Mouse (Mus musculus): ENCODE measurements around the gene Cnp. TPM values are rescaled to one million over a fixed set of nuclear protein-coding genes. Genes with fewer than 3 reads are reported as not detected.

Gene Cnp
- polyA plus RNA-seq, 1 experiment from 2014 or later, result 19.4 TPM

- no peaks in the 10 kb centered on the region for H3K27me3 ChIP-seq
- WGBS, result 90% methylated on average over 4 of the region's 4 CpGs
- H3K9me3 ChIP-seq, result no peaks in the 10 kb centered on the region
- no peak overlapping the region for H3K4me3 ChIP-seq (replicated peaks)
- ATAC-seq (ENCODE audit: low FRiP score), result no peak
- no peaks in the 10 kb centered on the region for H3K4me1 ChIP-seq
- no peak overlapping the region for H3K4me2 ChIP-seq
- H3K36me3 ChIP-seq (replicated peaks), result peaks cover 82% of the 10 kb centered on the region
- H3K27ac ChIP-seq, result no peak overlapping the region
- H3K9ac ChIP-seq, result no peak overlapping the region
Observed at GRCm38 (mm10) chr11:100598074-100598473, 23.4 kb downstream of the Cnp start.

DNA sequence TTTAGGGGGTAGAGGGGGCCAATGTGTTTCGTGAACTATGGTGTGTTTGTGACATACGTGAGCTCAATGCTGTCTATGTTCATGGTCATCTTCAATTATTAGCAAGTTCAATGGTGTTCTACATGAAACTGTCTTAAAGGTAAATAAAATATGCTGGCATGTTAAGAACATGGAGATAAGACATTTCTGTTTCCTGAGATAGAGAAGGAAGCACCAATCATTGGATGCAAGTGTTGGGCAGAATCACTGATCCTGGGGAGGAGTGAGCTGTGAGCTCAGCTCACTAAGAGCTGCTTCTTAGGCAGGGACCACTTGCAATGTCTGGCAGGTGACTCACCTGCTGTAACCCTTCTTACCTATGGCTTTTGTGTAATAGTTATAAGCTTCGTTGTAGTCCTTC lies 26.7 kb downstream of the Cnp start:
- no peak overlapping the region for H3K4me3 ChIP-seq (replicated peaks)
- 96% methylated on average over 3 of the region's 3 CpGs for WGBS
- ATAC-seq (ENCODE audit: low FRiP score), result no peak

GRCm38 (mm10) chr11:100603155-100603554 lies 28.5 kb downstream of the Cnp start:
- Histone ChIP-seq H3K4me1 (peaks cover 8% of the 10 kb centered on the region), H3K9ac (no peak overlapping the region), H3K27me3 (no peaks in the 10 kb centered on the region), H3K4me2 (no peak overlapping the region), H3K27ac (no peak overlapping the region), H3K9me3 (no peaks in the 10 kb centered on the region), H3K36me3 (replicated peaks) (peaks cover 46% of the 10 kb centered on the region), H3K4me3 (replicated peaks) (no peak overlapping the region)
- ATAC-seq (ENCODE audit: low FRiP score), result no peak
- WGBS, result 94% methylated on average over 9 of the region's 9 CpGs

More for the DNA sequence above, 26.7 kb downstream of the Cnp start:
- Histone ChIP-seq H3K4me2 (no peak overlapping the region), H3K27me3 (no peaks in the 10 kb centered on the region), H3K36me3 (replicated peaks) (peaks cover 55% of the 10 kb centered on the region), H3K27ac (no peak overlapping the region), H3K9me3 (no peaks in the 10 kb centered on the region), H3K4me1 (peaks cover 8% of the 10 kb centered on the region), H3K9ac (no peak overlapping the region)

- H3K27ac ChIP-seq, result no peak overlapping the region
- H3K27me3 ChIP-seq, result no peaks in the 10 kb centered on the region
- no peak overlapping the region for H3K9ac ChIP-seq
- H3K4me1 ChIP-seq, result peaks cover 8% of the 10 kb centered on the region
- 88% methylated on average over 8 of the region's 8 CpGs for WGBS
- ATAC-seq (ENCODE audit: low FRiP score), result no peak
- peaks cover 43% of the 10 kb centered on the region for H3K36me3 ChIP-seq (replicated peaks)
- no peak overlapping the region for H3K4me2 ChIP-seq
- H3K9me3 ChIP-seq, result no peaks in the 10 kb centered on the region
- no peak overlapping the region for H3K4me3 ChIP-seq (replicated peaks)
Observed at GRCm38 (mm10) chr11:100603813-100604212, 29.1 kb downstream of the Cnp start.

GRCm38 (mm10) chr11:100604321-100605005 lies 29.8 kb downstream of the Cnp start:
- no peak overlapping the region for H3K4me3 ChIP-seq (replicated peaks)
- WGBS, result 80% methylated on average over 4 of the region's 4 CpGs
- H3K9me3 ChIP-seq, result no peaks in the 10 kb centered on the region
- ATAC-seq (ENCODE audit: low FRiP score), result no peak
- no peak overlapping the region for H3K27ac ChIP-seq
- H3K36me3 ChIP-seq (replicated peaks), result peaks cover 36% of the 10 kb centered on the region
- no peaks in the 10 kb centered on the region for H3K27me3 ChIP-seq
- H3K4me1 ChIP-seq, result peaks cover 8% of the 10 kb centered on the region
- no peak overlapping the region for H3K4me2 ChIP-seq
- no peak overlapping the region for H3K9ac ChIP-seq

DNA sequence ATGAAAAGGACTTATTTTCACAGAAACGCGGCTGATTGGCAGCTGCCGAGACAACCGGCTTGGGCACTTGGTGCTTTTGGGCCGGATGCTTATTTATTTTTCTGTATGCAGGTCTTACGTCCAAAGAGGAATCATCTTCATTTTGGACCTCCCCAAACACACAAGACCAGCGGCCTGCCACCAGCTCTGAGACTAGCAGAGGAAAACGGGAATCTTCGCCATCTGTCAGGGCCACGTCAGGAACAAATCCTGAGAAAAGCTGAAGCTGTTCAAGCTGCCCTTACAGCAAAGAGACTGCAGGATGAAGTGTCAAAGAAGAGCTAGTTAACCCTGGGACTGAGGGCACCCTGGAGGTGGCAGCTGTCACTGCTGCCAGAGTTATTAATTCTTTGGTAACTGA lies 30.7 kb downstream of the Cnp start:
- peaks cover 8% of the 10 kb centered on the region for H3K4me1 ChIP-seq
- H3K4me2 ChIP-seq, result no peak overlapping the region
- no peak overlapping the region for H3K4me3 ChIP-seq (replicated peaks)
- H3K27me3 ChIP-seq, result no peaks in the 10 kb centered on the region
- no peak overlapping the region for H3K9ac ChIP-seq
- peaks cover 27% of the 10 kb centered on the region for H3K36me3 ChIP-seq (replicated peaks)
- 88% methylated on average over 10 of the region's 10 CpGs for WGBS
- H3K27ac ChIP-seq, result 0 out of 2 replicates have a peak overlapping the region, but pooled peaks have one; percentile 36
- no peaks in the 10 kb centered on the region for H3K9me3 ChIP-seq
- ATAC-seq (ENCODE audit: low FRiP score), result no peak

DNA sequence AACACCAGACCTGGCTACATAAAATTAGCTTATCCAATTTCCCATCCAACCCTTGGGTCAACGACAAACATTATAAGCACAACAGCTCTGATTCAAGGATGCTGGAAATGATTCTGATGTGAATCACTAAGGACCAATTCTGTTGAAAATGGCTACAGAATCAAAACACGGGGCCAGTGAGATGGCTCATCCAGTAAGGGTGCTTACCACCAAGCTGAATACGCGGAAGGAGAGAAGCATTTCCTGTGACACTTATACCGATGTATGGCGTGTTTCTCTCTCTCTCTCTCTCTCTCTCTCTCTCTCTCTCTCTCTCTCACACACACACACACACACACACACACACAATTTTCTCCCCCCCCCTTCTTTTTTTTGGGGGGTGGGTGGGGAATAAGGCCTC lies 32.4 kb downstream of the Cnp start:
- H3K36me3 ChIP-seq (replicated peaks), result peaks cover 17% of the 10 kb centered on the region
- 92% methylated on average over 6 of the region's 6 CpGs for WGBS

GRCm38 (mm10) chr11:100608796-100609195 lies 34.1 kb downstream of the Cnp start:
- H3K9me3 ChIP-seq, result no peaks in the 10 kb centered on the region
- peaks cover 8% of the 10 kb centered on the region for H3K4me1 ChIP-seq
- WGBS, result 84% methylated on average over 4 of the region's 4 CpGs
- H3K36me3 ChIP-seq (replicated peaks), result peaks cover 13% of the 10 kb centered on the region
- ATAC-seq (ENCODE audit: low FRiP score), result no peak
- H3K27me3 ChIP-seq, result no peaks in the 10 kb centered on the region
- no peak overlapping the region for H3K9ac ChIP-seq
- no peak overlapping the region for H3K4me2 ChIP-seq
- no peak overlapping the region for H3K4me3 ChIP-seq (replicated peaks)
- H3K27ac ChIP-seq, result no peak overlapping the region

More for the DNA sequence above, 32.4 kb downstream of the Cnp start:
- H3K27ac ChIP-seq, result no peak overlapping the region
- no peak overlapping the region for H3K4me2 ChIP-seq
- no peak overlapping the region for H3K9ac ChIP-seq
- H3K9me3 ChIP-seq, result no peaks in the 10 kb centered on the region
- no peaks in the 10 kb centered on the region for H3K27me3 ChIP-seq
- no peak overlapping the region for H3K4me3 ChIP-seq (replicated peaks)
- peaks cover 8% of the 10 kb centered on the region for H3K4me1 ChIP-seq
- ATAC-seq (ENCODE audit: low FRiP score), result no peak

DNA sequence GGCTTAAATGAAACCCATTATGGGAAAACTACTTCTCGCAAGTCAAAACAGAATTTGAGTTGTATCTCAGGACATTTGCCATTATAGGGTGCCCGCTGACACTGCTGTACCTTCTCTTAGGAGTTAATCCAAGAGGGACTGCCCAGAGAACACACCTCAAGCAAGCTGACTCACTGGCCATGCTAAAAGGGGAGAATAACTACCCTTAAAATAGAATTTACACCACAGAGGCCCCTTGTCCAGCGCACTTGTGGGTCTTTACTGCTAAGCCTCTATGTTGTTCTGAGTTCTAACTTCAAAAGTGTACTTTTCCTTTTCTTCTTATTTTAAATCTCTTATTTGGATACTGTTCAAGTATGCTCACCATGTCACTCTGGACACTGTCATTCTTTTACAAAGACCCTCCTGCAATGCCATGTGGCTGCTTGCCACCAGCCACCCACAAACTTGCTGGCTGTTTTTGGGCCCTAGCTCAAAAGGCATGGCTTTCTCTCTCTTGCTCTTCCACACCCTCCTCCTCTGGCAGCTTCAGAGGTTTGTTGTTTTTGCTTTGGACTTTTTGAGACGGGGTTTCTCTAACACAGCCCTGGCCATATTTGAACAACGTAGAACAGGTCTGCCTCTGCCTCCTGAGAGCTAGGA lies 34.8 kb downstream of the Cnp start:
- H3K36me3 ChIP-seq (replicated peaks), result peaks cover 13% of the 10 kb centered on the region
- H3K4me3 ChIP-seq (replicated peaks), result no peak overlapping the region
- peaks cover 8% of the 10 kb centered on the region for H3K4me1 ChIP-seq
- 92% methylated on average over 5 of the region's 5 CpGs for WGBS
- no peak overlapping the region for H3K27ac ChIP-seq
- no peak overlapping the region for H3K9ac ChIP-seq
- H3K27me3 ChIP-seq, result no peaks in the 10 kb centered on the region
- no peaks in the 10 kb centered on the region for H3K9me3 ChIP-seq
- no peak for ATAC-seq (ENCODE audit: low FRiP score)
- no peak overlapping the region for H3K4me2 ChIP-seq

DNA sequence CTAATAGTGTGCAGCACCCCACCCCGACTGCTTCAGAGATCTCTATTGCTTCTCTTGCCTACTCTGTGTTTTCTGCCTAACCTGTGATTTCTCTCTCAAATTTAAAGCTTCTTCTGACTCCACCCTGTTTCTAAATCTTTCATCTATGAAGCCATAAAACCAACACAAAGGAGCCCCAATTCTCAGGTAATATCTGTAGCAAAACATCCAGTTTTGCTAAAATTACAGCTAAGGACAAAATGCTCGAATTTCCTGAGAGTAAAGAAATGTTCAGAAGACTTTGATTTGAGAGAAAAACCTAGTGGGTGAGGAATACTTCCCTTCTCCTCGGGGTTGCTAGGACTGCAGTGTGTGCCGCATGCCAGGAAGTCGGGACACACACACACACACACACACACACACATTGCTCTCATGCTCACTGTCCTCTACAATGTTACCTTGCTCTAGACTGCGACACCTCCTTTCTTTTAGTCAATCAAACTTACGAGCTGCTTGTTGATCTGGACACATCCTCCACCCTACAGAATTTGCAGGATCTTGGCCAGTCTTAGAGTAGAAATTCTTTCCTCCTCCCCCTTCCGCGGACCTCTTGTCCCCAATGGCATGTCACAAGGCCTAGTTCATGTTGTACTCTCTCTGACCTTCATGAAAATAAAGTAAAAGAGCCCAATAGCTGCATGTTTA lies 35.4 kb downstream of the Cnp start:
- Histone ChIP-seq H3K27ac (no peak overlapping the region), H3K27me3 (no peaks in the 10 kb centered on the region), H3K4me3 (replicated peaks) (no peak overlapping the region), H3K9me3 (no peaks in the 10 kb centered on the region), H3K9ac (no peak overlapping the region), H3K4me2 (no peak overlapping the region), H3K36me3 (replicated peaks) (peaks cover 13% of the 10 kb centered on the region), H3K4me1 (peaks cover 6% of the 10 kb centered on the region)
- ATAC-seq (ENCODE audit: low FRiP score), result no peak
- WGBS, result 86% methylated on average over 9 of the region's 9 CpGs

DNA sequence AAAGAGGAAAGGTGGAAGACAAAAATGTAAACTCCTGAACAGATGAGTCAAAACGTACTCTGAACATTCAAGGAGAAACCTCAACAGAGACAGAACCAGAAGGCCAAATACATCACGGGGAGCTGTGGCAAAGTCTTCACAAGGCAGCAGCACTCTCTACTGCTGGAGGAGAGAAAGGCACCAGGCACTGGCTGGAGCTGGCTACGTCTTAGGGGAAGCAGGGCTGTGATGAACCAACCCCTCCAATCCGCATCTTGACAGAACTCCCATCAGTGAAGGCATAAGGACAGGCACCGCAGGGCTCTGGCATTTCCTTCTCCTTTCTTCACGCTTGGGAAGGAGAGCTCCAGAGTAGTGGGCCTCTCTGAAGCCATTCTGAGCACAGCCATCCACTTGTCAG lies 36.9 kb downstream of the Cnp start:
- Histone ChIP-seq H3K27ac (no peak overlapping the region), H3K9me3 (no peaks in the 10 kb centered on the region), H3K4me1 (no peaks in the 10 kb centered on the region), H3K27me3 (no peaks in the 10 kb centered on the region), H3K9ac (no peak overlapping the region), H3K4me3 (replicated peaks) (no peak overlapping the region), H3K36me3 (replicated peaks) (peaks cover 13% of the 10 kb centered on the region), H3K4me2 (no peak overlapping the region)
- ATAC-seq (ENCODE audit: low FRiP score), result no peak
- WGBS, result 93% methylated on average over 6 of the region's 6 CpGs

DNA sequence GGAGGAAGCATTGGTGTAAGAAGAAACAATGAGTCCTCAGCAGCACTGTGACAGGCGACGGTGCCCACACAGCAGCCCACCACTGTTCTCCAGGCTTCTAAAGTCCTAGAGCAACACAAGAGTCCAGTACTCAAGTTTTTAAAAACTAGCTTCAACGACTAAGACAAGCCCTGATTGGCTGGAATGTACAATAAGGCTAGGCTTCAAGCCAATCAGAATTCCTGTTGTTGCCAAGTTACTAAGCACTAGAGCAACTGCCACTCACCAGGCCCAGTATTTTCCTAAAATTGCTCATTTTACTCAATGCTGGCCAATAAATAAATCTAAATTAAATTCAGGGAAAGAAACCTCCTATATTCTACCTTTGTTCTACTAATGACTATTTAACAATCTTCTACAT lies 38.5 kb downstream of the Cnp start:
- H3K36me3 ChIP-seq (replicated peaks), result peaks cover 2% of the 10 kb centered on the region
- no peaks in the 10 kb centered on the region for H3K27me3 ChIP-seq
- no peak for ATAC-seq (ENCODE audit: low FRiP score)
- H3K27ac ChIP-seq, result no peak overlapping the region
- H3K9me3 ChIP-seq, result no peaks in the 10 kb centered on the region
- H3K4me3 ChIP-seq (replicated peaks), result no peak overlapping the region
- H3K9ac ChIP-seq, result no peak overlapping the region
- H3K4me2 ChIP-seq, result no peak overlapping the region
- H3K4me1 ChIP-seq, result peaks cover 9% of the 10 kb centered on the region
- 83% methylated on average over 3 of the region's 3 CpGs for WGBS

All from forebrain, embryonic 12.5 days (tissue).